Mouse (Mus musculus): ENCODE data around the gene Krcc1.
"Not testable (repeated sequence)": the region's sequence is repeated elsewhere in the genome, so short reads cannot be mapped to it uniquely, and the experiment has no call there.

The Krcc1 gene

GRCm38 (mm10) chr6:71262142-71262833 is 9.2 kb upstream of the Krcc1 start:
- DNase-seq = no peak

- not testable (repeated sequence) for DNase-seq
These were observed 3.9 kb upstream of the Krcc1 start for GRCm38 (mm10) chr6:71267603-71268002.

GRCm38 (mm10) chr6:71268929-71269685 is 2.4 kb upstream of the Krcc1 start:
- DNase-seq = peak; percentile 34 to 49

GRCm38 (mm10) chr6:71269686-71270050 is 1.8 kb upstream of the Krcc1 start:
- not testable (repeated sequence) for DNase-seq

- DNase-seq = peak; percentile 54 to 60
These were observed 998 bp upstream of the Krcc1 start for GRCm38 (mm10) chr6:71270301-71271056.

GRCm38 (mm10) chr6:71271057-71271388 is 454 bp upstream of the Krcc1 start:
- DNase-seq = no peak

- DNase-seq = no peak
These were observed 852 bp downstream of the Krcc1 start for GRCm38 (mm10) chr6:71272316-71272741.

GRCm38 (mm10) chr6:71273715-71274114 is 2.2 kb downstream of the Krcc1 start:
- DNase-seq = no peak

- DNase-seq = no peak
These were observed 3.1 kb downstream of the Krcc1 start for GRCm38 (mm10) chr6:71274621-71275020.

- DNase-seq = no peak
These were observed 7.9 kb downstream of the Krcc1 start for GRCm38 (mm10) chr6:71279418-71279817.

- no peak for DNase-seq
These were observed 22.0 kb downstream of the Krcc1 start for GRCm38 (mm10) chr6:71293509-71293908.

GRCm38 (mm10) chr6:71295303-71295702 is 23.8 kb downstream of the Krcc1 start:
- no peak for DNase-seq

GRCm38 (mm10) chr6:71298051-71298450 is 26.6 kb downstream of the Krcc1 start:
- DNase-seq = no peak

GRCm38 (mm10) chr6:71298751-71299150 is 27.3 kb downstream of the Krcc1 start:
- DNase-seq = peak; percentile 42 to 45

- peak in 1 of 2 experiments; percentile 19 for DNase-seq
These were observed 30.7 kb downstream of the Krcc1 start for GRCm38 (mm10) chr6:71302097-71302731.

- DNase-seq = no peak
These were observed 36.0 kb downstream of the Krcc1 start for GRCm38 (mm10) chr6:71307486-71307885.

- DNase-seq = no peak
These were observed 50.4 kb downstream of the Krcc1 start, which contains the start of gene Smyd1 for GRCm38 (mm10) chr6:71321826-71322283. Gene Smyd1, minus strand, starts transcription at chr6:71322233.

- DNase-seq = no peak
These were observed 51.0 kb downstream of the Krcc1 start, which contains the start of gene Cd8b1 for GRCm38 (mm10) chr6:71322491-71322921. Gene Cd8b1, plus strand, starts transcription at chr6:71322788.

- no peak for DNase-seq
These were observed 53.3 kb downstream of the Krcc1 start for GRCm38 (mm10) chr6:71324816-71325215.

- DNase-seq = no peak
These were observed 58.4 kb downstream of the Krcc1 start for GRCm38 (mm10) chr6:71329881-71330280.

GRCm38 (mm10) chr6:71330486-71330885 is 59.0 kb downstream of the Krcc1 start:
- DNase-seq = no peak

- not testable (repeated sequence) for DNase-seq
These were observed 60.0 kb downstream of the Krcc1 start for GRCm38 (mm10) chr6:71331491-71331890.

Measured in cerebellum, postnatal 10 days (tissue).